Mouse (Mus musculus) layer of hippocampus, postnatal 14 days (tissue): ENCODE data around the gene Trpt1. TPM values are rescaled to one million over a fixed set of nuclear protein-coding genes. Genes with fewer than 3 reads are reported as not detected.

Experiments used
- DNase-seq, 2 experiments: peaks; one replicate each; pipeline ENCODE4 v3.0.0; 2021 to 2022; ENCODE audit warnings: low spot score in 2 of 2, mixed read lengths in 1 of 2
- long read RNA-seq, 2 experiments: library from polyadenylated mRNA; stranded (forward); transcript quantifications; one replicate each; pipeline ENCODE4 v2.0.0; 2021
- total RNA-seq, 2 experiments: library from RNA; stranded (reverse); gene quantifications; 2 replicates each; pipeline ENCODE4 v1.2.3; 2021

Gene Trpt1
- total RNA-seq = 10 to 100 TPM; 16.4 to 20.4 TPM
- long read RNA-seq, experiment 1, transcript Trpt1-202 (6 exons, 972 nt) = major isoform, 6 of 18 reads
- long read RNA-seq, experiment 1, partial matches to known transcripts = 4 of 18 reads
- long read RNA-seq, experiment 1, other reads (novel, unspliced or antisense) = 4 of 18 reads
- long read RNA-seq, experiment 2, transcript Trpt1-201 (7 exons, 1,103 nt) = minor isoform, 5 of 24 reads
- long read RNA-seq, experiment 2, transcript Trpt1-202 (6 exons, 972 nt) = major isoform, 14 of 24 reads
- long read RNA-seq, experiment 2, partial matches to known transcripts = 1 of 24 reads
- long read RNA-seq, experiment 2, other reads (novel, unspliced or antisense) = 4 of 24 reads

DNA sequence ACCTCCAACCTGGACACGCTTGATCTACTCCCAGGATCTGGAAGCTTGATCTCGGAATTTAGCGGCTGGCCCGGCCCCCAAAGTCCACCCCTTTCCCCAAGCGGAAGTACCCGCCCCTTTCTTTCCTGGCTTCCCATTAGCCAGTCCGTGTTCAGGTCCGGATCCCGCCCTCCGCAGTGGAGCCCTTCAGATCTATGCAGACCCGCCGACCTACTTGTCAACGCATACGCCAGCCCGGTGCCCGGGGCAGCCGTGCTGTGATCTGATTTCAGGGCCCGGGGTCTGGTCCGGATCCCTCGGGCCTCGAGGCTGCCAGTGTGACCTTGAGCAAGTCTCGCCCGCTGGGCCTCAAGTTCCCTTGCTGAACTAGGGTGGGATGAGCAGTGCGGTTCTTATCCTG lies at the start of gene Trpt1, which contains the start of gene Nudt22:
Gene Trpt1 (plus strand): TSS at position 126 of the 400 bp plus-strand sequence.
Gene Nudt22 (minus strand): TSS at position 112 of the 400 bp plus-strand sequence.
- peak; percentile 73 to 85 for DNase-seq

DNA sequence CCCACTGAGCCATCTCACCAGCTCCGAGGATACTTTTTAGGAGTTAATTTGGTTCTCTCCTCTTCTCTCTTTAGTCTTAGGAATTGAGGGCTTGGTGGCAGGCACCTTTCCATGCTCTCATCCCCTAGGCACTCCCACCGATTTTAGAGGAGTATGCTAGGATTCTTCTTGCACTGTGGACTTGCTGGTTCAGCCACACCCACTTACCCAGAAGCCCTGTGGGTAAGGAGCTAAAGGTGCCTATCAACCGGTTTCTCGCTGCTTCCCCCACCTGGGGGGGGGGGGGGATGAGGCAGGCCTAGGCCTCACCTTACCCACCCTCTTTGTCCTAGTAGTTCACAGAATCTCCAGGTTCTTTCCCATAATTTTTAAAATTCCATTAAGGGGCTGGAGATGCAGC lies 48.2 kb upstream of the Trpt1 start:
- DNase-seq = no peak

DNA sequence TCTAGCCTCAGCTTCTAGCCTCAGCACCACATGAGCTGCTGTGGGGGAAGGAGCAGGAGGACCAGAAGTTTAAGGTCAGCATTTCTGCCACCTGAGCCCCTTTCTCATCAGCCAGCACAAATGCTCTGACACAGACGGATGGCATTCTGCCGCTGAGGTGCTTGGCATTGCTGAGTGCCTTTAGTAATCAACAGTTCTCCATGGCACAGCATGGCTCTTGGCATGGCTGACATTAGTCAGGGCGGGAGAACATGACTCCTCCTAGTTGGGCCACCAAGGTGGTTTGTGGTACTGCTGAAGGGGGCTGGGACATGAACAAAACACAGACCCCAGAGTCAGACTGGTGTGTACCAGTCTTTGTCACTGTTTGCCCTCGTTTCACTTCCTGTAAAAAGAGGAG lies 47.7 kb upstream of the Trpt1 start:
- no peak for DNase-seq

DNA sequence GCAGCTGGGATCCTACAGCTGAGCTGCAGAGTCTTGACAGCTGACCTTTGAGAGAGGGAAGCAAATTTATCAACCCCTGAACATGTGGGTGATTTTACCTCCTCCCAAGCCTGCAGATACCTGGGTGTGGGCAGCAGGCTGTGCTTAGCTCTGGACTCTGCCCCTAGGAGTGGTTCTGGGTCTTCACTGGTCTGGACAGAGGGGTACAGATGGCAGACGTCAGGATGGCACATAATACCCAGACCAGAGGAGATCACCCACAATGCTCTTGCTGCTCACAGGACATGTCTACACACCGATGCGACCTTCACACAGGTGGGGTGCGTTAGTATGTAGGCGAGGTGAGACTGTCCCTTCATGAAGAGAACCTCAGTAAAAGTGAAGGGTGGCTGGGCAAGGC lies 46.4 kb upstream of the Trpt1 start:
- DNase-seq = no peak

DNA sequence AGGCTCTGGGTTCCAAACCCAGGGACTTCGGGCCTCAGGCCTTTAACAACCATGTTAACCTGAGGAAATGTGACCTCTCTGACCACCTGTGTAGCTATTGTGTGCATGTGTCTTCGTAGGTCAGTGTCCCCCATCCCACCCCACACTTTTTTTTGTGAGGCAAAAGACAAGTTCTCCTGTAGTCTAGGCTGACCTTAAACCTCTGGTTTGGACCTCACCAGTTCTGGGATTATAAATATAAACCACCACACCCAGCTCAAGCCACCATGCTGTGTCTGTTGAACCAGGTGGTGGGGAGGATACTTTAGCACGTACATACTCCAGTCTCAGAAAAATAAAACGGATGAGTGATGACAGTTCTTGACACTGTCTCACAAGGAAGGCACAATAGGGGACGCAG lies 46.0 kb upstream of the Trpt1 start:
- no peak for DNase-seq

DNA sequence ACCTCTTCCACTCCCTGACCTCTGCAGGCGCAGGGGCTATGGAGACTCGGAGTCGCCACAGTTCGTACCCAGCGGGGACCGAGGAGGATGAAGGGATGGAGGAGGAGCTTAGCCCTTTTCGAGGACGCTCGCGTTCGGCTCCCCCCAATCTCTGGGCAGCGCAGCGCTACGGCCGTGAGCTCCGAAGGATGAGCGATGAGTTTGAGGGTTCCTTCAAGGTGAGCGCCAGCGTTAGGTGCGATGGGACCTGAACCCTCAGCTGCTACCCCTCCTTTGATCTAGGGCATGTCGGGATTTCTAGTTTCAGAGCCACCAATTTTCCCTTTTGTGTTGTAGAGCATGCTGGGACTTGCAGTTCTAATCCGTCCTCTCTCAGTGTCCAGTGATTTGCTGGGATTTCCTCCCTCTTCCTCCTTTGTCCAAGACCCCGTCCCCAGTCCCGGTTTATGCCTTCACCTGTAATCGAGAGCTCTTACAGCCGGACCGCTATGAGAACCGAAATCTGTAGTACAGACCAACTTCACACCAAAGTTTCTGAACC lies 45.2 kb upstream of the Trpt1 start:
- peak; percentile 63 to 77 for DNase-seq

DNA sequence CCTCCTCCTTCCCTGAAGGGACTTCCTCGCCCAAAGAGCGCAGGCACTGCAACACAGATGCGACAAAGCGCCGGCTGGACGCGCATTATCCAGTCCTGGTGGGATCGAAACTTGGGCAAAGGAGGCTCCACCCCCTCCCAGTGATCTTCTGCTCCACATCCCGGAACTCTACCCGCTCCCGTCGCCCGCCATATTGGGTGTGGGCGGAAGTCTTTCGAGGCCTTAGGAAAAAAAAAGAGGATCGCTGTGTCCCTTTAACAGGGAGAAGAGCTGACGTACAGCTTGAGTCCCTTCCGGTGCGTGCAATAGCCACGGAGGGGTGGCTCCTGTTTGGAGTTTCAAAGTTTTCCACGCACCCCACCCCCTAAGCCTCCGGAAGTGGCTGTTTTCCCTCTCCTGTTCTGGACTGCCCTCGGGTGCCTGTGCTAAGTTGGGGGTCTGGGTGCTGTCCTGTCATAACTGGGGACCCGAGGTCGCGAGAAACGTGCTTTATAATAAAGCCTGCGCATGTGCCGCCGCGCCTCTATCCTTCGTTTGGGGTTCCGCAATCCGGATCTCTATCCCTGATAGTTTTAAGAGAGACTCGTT lies 44.5 kb upstream of the Trpt1 start:
- peak; percentile 90 to 96 for DNase-seq

DNA sequence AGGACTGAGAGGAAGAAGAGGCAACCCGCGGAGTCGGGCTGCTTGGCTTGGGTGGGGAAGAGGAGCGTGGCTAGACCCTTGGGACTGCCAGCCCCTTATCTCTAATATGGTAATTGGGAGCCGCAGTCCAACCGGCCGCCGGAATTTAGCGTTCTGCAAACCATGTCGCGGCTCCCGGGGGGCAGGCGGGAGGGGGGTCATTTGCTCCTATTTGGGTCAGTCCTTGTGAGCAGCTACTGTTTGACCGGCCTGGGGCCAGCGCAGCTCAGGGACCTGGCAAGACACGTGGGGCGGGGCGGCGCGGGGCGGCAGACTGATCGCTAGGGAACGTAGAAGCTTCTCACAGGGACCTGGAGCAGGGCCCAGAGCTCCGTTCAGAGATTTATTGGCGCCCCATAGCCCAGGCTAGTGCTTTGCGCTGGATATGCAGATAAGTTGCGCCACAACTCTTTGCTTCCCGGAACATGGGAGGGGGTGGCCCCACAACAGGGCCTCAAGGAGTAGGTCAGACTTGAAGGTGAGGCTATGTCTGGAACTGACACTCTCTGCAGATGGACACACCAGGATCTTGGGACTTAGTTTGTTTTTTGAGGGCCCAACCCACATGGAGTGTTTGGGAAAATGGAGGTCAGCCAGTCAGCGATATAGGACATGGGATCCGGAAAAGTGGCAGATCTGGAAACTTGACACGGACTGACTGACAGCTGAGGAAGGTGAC lies 43.8 kb upstream of the Trpt1 start:
- DNase-seq = peak; percentile 66 to 77

DNA sequence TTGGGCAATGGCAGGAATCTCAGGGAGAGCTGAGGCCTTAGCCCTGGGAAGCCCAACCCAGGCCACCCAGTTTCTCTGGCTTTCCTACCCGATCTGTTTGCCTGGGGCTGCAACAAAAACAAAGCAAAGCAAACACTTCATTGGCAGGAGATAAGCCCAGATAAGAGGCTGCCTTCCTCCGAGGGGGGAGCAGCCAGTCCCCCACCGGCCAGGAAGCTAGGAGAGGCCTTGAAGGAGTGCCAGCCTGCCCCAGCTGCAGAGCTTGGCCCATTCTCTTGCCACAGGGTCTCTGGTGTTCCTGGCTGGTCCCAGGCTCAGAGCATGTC lies 43.3 kb upstream of the Trpt1 start:
- DNase-seq = no peak

DNA sequence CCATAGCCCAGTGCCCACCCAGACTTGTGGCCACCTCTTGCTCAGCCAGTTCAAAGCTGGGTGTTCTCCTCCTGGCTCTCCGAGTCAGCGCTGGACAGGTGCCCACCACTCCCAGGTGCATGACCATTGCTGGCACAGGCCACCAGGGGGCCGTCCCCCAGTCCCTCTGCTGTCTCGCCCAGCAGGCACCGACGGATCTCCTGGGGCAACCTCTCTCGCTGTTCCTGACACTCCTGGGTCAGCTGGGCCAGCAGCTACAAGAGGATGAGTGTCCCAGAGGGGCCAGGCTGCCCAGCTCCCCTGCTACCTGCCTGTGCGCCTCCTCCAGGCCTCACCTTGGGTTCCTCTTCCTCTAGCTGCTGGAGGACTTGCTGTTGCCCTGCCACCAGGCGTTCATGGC lies 41.9 kb upstream of the Trpt1 start:
- DNase-seq = no peak

DNA sequence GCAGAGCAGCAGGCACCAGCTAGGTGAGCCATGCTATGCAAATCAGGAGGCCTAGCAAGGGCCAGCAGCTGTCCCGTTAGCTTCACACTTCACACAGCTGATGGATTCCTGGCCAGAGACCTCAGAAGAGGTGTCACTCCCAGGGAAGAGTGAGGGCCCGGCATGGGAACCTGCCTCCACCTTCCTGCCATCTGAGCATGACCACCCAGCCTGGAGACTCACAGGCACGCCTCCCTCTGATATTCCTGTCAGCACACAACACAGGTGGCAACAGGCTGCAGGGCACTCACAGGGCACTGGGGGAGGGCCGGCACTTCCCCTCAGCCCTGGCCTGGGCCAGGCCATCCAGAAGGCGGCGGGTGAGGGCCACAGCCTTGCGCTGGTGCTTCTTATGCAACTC lies 40.5 kb upstream of the Trpt1 start:
- DNase-seq = no peak

DNA sequence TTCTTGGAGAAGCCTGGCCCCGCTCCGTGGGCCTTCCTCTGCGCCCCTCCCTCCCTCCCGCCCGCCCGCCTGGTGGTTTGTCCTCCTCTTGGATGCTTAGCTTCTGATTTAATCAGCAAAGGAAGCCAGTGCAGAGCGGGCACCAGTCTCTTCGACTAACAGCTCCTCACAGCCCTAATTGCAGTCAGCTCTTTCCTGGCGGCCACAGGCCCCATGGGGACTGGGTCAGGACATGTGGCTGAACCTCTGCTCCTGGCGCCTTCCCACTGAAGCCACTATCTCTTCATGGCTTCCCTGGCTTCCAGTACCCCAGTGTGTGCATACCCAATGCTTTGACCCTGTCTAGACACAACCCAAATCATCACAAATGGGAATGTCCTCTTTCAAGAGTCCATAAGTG lies 39.5 kb upstream of the Trpt1 start:
- DNase-seq = no peak

DNA sequence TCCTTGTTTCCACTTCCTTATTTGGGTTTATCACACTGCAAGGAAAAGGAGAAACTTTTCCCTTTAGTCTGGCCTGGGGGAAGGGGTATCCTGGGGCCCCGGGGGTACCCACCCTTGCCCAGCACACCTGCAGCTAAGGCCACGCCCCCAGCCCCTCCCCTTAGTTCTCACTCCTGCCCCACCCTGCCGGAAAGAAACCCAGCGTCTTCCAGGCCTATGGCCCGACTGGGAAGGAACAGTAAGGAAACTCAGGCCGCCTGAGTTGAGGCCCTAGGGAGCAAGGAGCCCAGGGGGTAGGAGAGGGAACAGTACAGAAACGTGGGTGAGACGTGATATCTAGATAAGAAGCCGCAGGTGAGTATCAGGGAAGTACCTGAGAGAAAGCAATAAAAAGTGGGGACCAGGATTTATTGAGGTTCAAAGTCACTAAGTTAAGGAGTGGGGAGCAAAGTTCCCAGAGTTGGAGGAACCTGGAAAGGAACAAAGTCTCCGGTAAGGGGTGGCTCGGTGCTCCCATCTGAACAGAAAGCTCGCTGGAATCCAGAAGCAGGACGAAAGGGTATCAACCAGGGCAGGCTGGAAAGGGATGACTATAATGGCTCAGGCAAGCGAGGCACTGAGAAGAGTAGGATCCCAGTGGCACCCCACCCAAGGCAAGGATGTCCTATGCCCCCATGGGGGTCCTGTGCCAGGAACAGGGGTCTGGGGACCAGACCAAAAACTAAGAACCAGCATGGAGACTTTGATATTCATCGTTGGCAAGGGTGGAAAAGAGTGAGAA lies 27.2 kb upstream of the Trpt1 start:
- DNase-seq = no peak

DNA sequence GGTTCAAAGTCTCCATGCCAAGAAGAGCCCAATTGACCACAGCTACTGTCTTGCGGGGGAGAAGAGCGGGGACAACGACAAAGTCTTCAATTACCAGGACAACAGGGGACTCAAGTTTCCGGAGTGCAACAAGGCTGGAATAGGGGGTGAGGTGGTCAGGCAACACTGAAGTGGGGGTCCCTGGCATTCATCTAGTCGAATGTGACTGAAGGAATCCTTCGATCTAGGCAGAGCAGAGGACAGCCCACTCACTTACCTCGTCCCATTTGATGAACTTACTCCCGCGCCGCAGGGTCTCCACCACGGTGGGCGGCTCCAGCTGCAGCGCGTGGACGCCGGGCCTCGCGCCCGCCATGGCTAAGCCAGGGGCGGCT lies 26.7 kb upstream of the Trpt1 start:
- DNase-seq = no peak

DNA sequence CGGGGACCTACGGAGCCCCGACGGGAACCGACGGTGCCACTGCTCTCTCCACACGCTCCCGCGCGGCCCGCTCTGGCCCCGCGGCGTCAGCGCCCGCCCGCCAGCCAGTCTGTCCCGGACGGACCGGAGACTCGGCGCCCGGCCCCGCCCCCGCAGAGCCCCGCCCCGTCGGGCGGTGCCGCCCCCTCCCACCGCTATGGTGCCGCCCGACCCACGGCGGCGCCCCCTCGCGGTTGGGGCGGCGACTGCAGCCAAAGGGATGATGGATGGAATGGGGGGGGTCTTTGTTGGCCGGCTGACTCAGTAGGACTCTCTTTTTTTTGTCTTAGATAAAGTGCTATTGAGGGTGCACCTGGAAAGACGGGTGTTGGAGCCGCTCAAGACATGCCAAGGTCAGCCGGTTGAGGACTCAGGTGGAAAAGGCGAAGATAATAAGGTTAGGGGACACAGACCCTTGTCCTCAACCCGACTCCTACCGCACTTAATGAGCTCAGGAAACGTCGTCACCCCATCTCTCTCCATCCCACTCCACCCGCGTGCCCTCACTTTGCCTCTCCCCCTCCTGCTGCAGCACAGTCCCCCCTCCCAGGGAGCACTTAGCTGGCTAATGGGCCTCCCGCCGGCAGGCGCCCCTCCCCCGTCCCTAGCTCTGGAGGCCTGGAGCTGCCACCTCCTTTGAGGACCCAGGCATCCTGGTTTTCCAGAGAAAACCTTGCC lies 26.1 kb upstream of the Trpt1 start:
- DNase-seq = peak in 1 of 2 experiments; percentile 40

DNA sequence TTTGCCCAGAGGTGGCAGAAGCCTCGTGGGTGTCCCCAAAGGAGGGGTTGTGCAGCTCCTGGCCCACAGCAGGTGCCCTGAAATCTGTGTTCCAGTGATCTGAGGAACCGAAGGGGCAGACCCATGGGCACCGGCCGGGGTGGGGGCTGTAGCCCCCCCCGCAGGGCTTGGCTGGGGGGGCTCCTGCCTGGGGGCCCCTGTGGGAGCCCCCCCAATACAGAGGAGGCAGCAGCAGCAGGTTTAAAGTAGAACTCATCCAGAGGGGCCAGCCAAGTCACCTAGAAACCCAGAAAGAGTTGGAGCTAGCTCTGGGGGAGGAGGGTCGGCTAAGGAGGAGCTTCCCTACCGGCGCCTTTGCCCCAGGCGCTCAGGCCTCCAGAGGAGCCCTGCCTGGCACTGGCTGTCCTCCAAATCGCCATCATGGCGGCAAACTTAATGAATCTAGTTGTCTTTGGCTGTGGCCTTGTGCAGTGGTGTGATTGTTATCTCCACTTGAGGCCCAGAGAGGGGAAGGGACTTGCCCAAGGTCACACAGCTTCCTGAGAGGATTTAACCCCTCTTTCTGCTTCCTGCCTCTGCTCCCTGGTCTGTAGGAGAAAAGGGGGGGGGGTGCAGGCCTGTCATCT lies 25.4 kb upstream of the Trpt1 start:
- no peak for DNase-seq

DNA sequence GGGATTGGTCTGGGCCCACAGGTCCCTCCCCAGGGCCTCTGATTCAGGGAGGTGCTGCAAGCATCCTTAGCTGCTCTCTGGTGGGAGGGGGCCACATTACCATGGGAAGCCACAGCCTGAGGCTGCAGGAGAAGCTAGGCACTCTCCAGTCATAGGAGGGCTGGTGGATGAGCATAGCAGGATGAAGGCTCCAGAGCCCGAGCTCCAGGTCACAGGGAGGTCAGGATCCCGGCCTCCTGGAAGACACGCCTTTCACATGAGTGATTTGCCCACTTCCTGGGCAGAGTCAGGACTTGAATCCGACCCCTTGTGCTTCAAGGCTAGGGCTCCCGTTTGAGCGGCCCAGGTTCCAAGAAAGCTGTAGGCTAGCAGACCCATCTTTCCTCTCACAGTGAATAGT lies 24.3 kb upstream of the Trpt1 start:
- DNase-seq = no peak

DNA sequence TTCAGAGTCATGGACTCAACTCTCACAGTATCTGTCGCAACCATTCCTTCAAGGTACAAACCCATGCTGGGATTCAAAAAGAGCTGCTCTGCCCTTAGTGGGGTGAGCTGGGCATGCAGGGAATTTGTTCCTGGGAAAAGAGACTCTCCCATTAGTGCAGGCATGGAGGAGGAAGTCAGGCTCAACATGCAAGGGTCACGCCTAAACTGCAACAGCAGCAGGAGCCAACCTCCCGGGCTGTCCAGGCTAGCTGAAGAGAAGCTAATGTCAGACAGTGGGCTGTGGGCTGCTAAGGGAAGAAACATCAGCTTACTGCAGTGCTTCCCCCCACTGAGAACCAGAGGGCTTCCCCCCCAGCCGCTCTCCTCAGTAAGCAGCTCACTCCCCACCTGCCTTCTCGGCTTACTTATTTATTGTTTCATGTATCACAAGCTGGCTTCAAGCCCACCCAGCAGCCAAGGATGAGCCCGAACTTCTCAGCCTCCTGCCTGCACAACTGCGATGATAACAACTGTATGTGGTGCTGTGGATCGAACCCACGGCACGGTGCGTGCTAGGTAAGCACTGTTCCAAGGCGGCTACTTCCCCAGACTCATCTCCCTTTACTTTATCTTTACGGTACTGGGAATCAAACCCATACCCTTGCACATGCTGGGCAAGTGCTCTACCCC lies 23.5 kb upstream of the Trpt1 start:
- no peak for DNase-seq

DNA sequence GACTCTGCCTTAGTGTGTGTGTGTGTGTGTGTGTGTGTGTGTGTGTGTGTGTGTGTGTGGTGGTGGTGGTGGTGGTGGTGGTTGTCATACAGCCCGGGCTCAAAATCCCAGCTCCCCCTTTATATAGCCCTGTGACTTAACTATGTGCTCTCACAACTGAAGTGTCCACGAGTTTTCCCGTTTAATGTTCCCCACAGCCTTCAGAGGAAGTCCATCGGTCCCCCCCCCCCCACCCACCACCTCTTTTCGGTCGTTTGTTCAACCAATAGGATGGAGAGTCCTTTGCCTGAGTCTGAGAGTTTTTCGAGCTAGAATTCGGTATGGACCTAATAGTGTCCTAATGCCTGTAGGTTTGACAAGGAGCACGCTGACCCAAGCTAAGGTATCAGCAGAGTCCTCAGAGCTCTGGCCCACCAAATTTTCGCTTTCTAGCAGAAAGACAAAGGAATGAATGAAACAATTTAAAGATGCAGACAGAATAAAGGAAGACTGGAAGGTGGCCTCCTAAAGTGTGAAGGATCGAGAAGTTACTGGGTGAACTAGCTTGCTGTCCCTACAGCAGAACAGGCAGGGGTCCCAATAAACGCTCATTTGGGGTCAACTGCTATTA lies 22.2 kb upstream of the Trpt1 start:
- DNase-seq = no peak
